Mouse (Mus musculus) retina, embryonic 14.5 days (tissue): ENCODE measurements around the gene Spint5.
"Not testable (repeated sequence)": the region's sequence is repeated elsewhere in the genome, so short reads cannot be mapped to it uniquely, and the experiment has no call there.

Source experiments
- DNase-seq: peaks from one replicate; pipeline ENCODE4 v3.0.0-alpha.2; 2015; ENCODE audit warnings: low spot score

Gene Spint5

DNA sequence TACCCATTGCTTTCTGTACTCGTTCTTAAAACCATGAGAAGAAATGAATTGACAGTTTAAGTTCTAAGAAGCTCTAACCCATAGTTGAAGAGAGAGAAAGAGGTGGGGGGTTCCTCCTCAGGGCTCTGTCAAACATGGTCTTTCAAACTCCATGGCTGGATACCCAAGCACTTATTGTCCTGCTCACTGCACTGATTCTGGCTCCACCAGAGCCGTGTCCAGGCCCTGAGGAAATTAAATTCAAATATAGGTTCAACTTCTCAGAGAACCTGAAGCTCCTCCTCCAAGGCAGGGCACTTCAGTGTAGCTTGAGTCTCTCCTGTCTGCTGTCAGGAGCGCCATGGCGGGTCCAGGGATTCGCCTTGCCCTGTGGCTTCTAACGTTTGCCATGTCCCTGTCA lies at the start of gene Spint5:
TSS of gene Spint5 (plus strand) at position 301 of the 400 bp plus-strand sequence.
- no peak for DNase-seq

DNA sequence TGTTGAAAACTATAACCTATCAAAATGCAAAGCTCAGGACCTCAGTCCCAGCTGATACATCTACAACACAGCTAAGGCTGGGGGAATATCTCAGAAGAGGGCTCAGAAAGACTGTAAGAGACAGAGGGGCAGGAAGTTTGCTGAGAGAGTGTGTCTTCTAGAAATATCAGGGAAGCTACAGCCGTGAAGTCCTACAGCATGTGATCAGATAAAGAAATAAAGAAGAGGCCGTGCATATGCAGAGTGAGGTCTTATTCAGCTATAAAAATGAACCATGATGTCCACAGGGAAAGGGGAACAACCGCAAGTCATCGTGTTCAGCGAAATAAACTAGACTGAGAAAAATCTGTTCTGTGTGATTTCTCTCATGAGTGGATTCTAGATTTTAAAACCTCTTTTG lies 44.8 kb upstream of the Spint5 start:
- no peak for DNase-seq

DNA sequence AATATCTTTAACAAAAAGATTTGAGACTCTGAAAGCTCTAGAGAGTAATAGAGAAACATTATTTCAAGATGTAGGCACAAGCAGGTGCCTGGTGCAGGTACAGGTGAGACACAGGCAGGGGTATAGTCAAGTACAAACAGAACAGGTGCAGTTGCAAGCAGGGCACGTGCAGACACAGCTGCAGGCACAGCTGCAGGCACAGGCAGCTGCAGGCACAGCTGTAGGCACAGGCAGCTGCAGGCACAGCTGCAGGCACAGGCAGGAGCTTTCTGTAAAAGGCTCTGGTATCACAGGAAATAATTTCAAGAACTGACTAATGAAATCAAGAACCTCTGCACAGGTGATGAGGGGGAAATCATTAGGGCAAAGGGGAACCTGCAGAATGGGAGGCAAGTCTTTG lies 44.2 kb upstream of the Spint5 start:
- no peak for DNase-seq

DNA sequence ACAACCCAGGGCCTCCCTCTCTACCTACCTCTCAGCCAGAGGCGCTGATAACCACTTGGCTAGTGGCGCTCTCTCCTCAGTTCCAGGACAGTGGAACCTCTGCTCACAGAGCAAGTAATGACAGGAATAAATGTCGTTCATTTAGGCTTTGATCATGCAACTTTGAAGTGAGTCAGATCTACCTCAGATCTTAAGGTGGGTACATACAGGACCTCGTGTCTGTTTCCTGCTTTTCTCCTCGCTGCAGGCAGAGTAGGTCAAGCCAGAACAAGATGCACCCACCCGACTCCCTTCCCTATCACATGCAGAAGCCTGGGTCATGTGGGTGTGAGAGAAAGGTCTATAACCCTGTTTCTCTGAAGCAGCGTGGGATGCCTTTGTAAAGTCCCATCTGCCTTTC lies 41.1 kb upstream of the Spint5 start, which contains the start of gene Wfdc11:
TSS of gene Wfdc11 (minus strand) at position 101 of the 400 bp plus-strand sequence.
- DNase-seq = no peak

DNA sequence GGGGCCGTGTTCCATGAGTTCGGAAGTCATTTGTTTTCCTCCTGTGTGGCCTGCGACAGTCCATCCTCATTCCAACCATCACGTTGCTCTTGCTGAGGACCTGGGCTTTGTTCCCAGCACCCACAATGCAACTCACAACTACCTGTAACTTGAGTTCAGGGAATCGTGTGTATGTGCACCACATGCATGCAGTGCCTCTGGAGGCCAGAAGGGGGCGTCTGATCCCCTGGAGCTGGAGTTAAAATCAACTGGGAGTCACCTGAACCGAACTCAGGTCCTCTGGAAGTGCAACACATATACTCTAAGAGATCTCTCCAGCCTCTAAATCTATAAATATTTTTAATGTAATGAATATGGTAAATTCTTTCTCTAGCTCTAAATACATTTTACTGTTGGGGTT lies 39.0 kb upstream of the Spint5 start:
- DNase-seq = no peak

DNA sequence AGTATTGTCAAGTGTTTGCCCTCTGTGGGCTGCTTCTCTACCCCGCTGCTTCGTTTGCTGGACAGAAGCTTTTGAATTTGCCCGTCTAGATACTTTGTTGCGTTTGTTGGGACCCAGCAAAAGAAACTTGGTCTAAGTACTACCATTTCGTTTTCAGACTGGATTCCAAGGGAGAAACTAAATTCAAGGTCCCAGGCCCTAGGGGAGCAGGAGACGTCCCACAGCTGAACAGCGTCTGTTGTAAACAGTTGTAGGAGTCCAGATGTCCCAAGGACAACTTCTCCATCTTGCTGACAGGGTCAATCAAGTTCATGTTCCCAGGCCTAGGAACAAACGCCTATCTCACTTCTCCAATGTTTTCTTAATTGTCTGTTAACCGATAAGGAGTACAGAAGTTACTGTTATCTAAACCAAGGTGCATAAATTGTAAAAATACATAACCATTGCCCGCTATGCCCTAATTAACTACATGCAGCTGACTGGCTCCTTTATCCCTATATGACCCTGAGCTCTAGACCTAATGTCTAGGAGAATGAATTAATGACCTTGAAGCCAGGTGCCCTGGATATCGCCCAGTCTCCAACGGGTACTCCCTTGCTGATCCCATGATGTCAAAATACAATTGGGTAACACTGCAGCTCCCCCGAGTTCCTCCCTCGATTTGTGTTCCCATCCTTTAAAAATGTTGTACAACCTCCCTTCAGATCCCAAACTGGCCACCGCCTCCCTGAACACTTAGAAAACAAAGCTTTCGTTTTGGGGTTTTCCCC lies 38.0 kb upstream of the Spint5 start:
- no peak for DNase-seq

DNA sequence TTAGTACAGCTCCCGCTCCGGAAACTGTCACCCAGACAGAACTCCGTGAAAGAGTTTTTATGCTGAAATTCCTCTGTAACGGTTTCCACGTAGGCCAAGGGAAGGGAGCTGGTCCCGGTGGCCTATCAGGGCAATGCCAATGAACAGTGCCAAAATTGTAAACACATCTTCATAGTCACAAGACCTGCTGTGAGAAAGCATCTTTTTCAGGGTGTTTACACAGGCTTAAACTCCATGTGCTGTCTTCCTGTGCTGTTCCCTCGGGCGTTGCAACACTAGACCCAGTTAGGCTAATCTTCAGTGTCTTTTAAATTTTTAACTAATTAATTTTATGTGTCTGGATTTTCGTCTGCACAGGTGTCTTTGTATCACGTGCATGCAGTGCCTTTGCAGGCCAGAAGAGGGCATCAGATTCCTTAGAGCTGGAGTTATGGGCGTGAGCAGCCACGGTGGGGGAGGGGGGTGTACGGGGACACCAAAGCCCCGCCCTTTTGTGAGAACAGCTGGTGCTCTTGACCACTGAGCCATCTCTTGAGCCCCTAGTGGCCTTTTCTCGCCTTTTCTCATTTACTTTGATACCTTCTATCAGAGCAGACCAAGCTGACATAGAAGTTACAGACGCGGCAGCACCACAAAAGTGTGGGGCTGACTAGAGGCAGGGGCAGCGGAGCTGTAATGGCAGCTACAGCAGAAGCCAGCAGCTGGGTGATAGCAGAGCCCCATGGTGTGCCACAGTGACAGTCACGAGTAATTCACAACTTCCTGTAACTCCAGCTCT lies 36.1 kb upstream of the Spint5 start:
- peak; percentile 72 for DNase-seq

DNA sequence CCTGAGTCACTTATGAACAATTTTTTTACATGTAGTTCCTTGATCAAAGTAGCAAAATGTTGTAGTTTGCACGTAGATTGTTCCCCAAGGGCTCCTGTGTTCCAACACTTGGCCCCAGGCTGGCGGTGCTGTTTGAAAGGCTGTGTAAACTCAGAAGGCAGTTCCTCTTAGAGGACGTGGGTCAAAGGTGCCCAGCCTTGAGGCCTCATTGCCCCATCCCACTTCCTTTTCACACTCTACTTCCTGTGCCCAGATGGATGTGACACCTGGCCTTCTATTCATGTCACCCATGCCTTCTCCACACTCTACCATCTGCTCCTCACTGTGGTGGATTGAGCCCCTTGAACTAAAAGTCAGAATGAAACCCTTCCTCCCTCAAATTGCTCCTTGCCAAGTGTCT lies 35.2 kb upstream of the Spint5 start:
- no peak for DNase-seq

DNA sequence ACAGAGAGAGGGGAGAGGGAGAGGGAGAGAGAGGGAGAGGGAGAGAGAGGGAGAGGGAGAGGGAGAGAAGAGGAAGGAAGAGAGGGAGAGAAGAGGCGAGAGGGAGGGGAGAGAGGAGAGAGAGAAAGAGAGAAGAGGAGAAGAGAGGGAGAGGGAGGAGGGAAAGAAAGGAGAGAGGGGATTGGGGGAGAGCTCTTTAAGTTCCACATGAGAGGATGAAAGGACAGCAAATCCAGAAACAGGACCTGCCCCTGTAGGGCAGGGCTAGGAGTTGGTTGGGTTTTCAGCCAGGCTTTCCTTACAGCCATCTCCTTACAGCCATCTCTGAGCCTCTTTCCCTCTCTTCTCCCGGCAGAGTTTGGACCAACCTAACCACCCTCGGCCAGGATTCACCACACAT lies 30.3 kb upstream of the Spint5 start, which contains the start of gene Wfdc13:
TSS of gene Wfdc13 (plus strand) at position 301 of the 400 bp plus-strand sequence.
- no peak for DNase-seq

DNA sequence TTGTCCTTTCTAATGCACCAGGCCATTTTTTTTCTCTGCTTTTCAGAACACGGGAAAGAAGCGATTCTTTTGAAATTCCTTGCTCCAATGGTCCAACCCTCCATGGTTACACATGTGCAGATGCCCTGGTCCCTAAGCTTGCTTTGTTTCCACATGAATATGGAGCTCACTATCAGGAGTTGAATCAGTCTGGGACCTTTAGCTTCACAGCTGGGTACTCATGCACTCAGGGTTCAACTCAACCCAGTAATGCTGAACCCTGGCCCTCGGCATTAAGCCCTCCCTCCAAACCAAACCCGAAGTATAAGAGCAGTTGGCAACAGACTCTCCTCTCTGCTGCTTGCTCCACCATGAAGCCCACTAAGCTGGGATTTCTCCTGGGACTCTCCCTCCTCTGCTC lies 16.9 kb upstream of the Spint5 start, which contains the start of gene Spint4:
TSS of gene Spint4 (plus strand) at position 301 of the 400 bp plus-strand sequence.
- DNase-seq = no peak

DNA sequence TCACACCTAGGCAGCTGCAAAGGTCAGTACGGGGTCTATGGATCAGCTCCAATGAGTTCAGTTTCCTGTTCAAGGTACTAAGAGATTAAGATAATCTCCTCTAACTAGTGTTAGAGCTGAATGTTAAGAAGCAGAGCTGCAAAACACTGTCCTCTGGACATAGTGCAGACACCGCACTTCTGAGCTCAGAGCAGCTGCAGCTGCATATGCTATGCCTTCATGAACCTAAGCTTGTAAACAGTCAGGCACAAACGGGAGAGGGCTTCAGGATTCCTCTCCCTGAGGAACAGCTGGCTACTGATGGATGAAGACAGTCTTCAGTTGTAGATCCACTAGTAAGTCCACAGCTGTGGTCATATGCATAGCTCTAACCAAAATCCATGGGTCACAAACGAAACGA lies 14.1 kb upstream of the Spint5 start:
- DNase-seq = no peak

DNA sequence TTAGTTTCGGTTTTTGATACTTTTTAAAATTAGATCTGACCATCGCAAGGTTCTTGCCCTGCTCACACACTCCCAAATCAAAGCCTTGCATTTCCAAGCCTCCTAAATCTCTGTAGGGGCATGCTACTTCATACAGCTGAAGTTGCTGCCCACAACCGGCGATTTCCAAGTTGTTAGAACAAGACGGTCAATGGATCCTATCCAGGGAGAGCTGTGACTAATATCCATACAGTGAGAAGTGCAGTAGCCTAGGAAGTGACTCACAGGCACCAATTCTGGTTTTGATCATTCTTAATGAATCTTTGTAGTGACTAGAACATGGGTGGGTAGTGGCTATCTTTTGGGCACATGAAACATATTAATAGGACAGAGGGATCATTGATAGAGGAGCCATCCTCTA lies 13.3 kb upstream of the Spint5 start:
- no peak for DNase-seq

DNA sequence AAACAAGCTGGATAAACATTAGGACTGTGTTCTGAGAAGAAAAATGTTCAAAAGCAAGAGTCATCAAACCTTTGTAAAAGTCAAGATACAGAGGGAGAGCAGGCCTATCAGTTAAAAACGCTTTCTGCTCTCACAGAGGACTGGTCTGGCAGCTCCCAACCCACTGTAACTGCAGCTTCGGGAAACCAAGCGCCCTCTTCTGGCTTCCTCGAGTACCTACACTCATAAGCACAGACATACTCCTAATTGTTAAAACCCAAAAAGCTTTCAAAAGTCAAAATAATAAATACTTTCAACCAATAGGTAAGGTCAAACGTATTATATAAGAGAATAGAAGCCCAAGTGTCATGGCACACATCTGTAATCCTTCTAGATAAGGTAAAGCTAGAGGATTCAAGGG lies 10.9 kb upstream of the Spint5 start:
- no peak for DNase-seq

DNA sequence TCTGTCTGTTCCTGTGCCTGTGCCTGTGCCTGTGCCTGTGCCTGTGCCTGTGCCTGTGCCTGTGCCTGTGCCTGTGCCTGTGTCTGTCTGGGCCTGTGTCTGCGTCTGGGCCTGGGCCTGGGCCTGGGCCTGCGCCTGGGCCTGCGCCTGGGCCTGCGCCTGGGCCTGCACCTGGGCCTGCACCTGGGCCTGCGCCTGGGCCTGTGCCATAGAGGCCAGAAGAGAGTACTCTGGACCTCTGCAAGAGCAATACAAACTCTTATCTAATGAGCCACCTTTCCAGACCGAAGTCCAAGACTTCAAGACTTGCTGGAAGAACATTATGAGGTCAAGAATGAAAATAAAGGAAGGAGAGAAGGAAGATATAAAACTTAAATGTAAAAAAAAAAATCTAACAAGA lies 9.8 kb upstream of the Spint5 start:
- no peak for DNase-seq

DNA sequence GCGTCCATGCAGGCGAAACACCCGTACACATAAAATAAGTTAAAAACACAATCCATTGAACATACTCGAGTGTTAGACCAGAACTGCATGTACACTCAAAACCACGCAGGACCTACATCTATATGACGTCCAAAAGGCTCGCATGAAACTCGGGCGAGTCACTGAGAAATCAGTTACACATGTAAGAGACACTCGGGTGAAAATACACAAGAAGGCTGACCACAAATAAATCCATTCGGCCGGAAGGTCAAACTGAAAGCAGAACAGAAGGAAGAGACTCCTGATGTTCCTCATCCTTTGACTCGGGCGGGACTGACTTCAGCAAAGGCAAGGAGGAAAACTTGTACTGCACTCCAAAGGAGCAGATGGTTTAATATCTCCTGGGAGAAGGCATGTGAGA lies 9.1 kb upstream of the Spint5 start:
- no peak for DNase-seq

DNA sequence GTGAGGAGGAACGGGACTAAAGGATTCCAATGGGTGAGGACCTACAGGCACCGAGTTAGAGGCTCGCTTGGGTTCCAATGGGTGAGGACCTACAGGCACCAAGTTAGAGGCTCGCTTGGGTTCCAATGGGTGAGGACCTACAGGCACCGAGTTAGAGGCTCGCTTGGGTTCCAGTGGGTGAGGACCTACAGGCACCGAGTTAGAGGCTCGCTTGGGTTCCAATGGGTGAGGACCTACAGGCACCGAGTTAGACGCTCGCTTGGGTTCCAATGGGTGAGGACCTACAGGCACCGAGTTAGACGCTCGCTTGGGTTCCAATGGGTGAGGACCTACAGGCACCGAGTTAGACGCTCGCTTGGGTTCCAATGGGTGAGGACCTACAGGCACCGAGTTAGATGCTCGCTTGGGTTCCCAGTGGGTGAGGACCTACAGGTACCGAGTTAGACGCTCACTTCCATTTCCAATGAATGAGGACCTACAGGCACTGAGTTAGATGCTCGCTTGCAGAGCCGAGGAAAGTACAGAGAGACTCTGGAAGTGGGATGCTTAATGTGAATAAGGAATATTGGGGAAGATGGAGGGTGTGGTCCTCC lies 1.2 kb downstream of the Spint5 start:
- DNase-seq = not testable (repeated sequence)

DNA sequence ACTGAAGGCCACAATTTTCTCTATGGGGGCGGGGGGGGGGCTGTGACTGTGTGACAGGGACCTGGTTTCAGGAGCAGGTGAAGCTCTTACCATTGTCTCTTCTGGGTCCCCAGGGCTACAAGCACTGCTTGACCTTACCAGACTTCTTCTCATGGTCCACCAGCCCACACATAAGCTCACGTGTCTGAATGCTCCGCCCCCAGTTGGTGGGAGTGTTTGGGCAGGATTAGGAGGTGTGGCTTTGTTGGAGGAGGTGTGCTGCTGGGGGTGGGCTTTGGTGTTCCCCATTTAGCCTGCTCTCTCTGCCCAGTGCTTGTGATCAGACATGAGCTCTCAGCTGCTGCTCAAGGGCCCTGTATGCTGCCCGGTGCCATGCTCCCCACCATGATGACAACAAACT lies 8.2 kb downstream of the Spint5 start:
- no peak for DNase-seq

DNA sequence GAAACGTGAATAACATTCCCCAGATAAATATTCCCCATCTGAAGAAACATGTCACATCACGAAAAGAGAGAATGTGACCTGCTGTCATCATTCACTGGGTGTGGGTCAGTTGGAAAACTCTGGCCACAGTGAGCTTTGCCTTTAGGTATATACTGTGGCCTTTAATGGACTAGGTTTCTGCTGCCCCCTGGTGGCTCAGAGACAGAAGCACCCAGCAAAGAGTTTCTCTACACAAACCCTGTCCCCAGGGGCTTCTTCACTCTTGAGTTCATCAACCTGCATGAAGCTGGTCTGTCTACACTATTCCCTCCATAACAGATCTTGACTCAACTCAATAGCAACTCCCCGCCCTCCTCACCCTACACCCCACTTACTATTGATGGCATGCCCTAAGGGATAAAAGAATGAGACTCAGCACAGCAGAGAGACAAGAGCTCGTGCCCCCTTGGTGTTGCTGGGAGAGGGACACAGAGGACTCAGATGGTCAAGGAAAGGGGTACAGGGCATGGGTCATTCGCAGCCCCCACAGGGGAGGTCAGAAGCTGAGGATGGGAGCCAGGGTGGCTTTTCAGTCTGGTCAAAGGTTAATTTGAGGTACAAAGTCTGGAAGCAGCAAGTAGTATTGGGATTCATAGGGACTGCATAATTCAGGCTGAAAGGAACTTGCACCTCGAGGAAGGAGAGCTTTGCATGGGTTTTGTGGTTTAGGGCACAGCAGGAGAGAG lies 11.0 kb downstream of the Spint5 start:
- DNase-seq = peak; percentile 90

DNA sequence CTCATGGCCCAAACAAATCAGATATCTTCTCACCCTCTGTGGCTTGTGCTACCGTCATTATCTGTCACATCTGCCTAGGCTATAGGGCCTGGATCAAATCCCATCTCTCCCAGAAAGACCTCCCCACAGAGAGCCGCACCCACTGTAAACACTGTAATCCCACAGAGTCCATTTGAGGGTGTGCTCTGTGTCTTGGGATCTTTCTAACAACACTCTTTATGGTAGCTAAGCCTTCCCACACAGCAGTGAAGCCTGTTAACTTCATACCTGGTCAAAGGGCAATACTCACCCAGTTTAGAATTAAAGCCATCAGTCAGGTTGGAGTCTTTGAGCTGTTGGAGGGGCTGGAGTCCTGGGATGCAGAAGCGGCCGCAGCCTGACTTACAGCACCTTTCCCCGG lies 16.6 kb downstream of the Spint5 start:
- no peak for DNase-seq

DNA sequence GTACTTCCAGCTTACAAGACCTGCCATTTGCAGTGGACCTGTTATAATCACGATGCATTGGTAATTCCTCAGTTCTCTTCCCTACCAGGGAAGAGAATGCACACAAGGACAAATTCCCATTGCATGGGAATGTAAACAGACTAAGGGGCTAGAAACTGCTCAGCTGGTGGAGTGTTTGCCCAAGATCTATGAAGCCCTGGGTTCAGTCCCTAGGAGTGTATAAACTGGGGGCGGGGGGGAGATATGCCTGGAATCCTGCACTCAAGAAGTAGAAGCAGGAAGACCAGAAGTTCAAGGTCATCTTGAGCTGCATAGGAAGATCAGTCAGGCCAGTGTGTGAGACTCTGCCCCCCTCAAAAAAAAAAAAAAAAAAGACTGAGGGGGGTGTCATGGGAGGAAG lies 18.2 kb downstream of the Spint5 start:
- DNase-seq = no peak

DNA sequence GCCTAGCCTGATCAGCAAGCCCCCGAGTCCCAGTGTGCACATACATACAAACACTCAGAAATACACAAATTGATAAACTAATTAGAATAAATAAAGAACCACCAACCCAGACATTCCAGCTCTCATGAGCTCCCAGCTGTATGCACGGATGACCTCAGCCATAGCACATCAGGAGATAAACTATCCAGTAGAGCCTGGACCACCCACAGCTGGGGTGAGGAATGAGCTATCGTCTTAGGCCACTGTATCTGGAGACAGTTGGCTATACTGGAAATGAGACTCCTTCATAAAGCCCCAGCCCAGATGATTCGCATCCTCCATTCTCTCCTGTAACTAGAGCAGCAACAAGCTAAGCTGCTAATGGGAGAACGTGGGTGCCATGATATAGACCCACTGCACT lies 19.7 kb downstream of the Spint5 start:
- no peak for DNase-seq

DNA sequence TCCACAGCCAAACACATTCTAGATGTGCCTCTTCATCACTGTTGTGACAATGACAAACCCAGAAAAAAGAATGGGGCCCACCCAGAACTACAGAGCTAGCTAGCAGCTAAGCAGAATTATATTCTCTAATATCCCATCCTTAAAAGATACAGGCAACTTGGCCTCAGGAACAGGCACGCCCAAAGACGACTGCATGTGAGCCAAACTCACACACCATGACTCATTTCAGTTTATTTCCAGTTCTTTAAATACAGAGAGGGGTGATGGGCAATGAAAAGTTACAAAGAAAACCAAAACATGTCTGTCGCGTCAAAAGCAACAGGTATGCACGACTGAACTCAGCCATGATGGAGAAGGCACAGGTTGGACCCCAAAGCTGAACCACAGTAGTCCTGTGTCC lies 20.3 kb downstream of the Spint5 start:
- no peak for DNase-seq
